Mouse (Mus musculus) liver, adult 2 months (tissue): ENCODE data around the gene Pnpla2. TPM values are rescaled to one million over a fixed set of nuclear protein-coding genes. Genes with fewer than 3 reads are reported as not detected.

Source experiments
- DNase-seq: peaks from one replicate; pipeline ENCODE4 v3.0.0-alpha.2; 2011; ENCODE audit warnings: low read depth, low spot score; ENCODE audit errors: extremely low read depth
- H3K27ac ChIP-seq: fragments of 200-500 bp; replicated peaks from 2 replicates; pipeline ENCODE4 v1.5.1; 2012; ENCODE audit warnings: low read depth, mild to moderate bottlenecking, control low read depth, inconsistent platforms, low read length; ENCODE audit not compliant: insufficient read depth
- H3K27me3 ChIP-seq: fragments of 200-500 bp; 2 replicates; pipeline ENCODE4 v1.6.1; 2012; ENCODE audit warnings: mild to moderate bottlenecking, moderate library complexity, low read length, inconsistent platforms; ENCODE audit not compliant: control insufficient read depth, insufficient read depth
- H3K36me3 ChIP-seq: fragments of 200-500 bp; 2 replicates; pipeline ENCODE4 v1.6.1; 2012; ENCODE audit warnings: low read length, inconsistent platforms; ENCODE audit not compliant: control insufficient read depth, insufficient read depth
- H3K4me1 ChIP-seq: fragments of 200-500 bp; 2 replicates; pipeline ENCODE4 v1.6.1; 2011; ENCODE audit warnings: low read length; ENCODE audit not compliant: control insufficient read depth, insufficient read depth
- H3K4me3 ChIP-seq: fragments of 200-500 bp; 2 replicates; pipeline ENCODE4 v1.5.1; 2011; ENCODE audit warnings: low read depth, mild to moderate bottlenecking, control low read depth, low read length, moderate library complexity; ENCODE audit not compliant: insufficient read depth
- H3K79me2 ChIP-seq: fragments of 200-500 bp; 2 replicates; pipeline ENCODE4 v1.6.1; 2012; ENCODE audit warnings: inconsistent platforms, mild to moderate bottlenecking, low read length, moderate library complexity; ENCODE audit not compliant: control insufficient read depth, insufficient read depth
- H3K9ac ChIP-seq: fragments of 200-500 bp; 2 replicates; pipeline ENCODE4 v1.6.1; 2012; ENCODE audit warnings: low read depth, mild to moderate bottlenecking, control low read depth, inconsistent platforms, low read length
- CTCF ChIP-seq: fragments of 200-500 bp; IDR thresholded peaks from 2 replicates; pipeline ENCODE4 v1.5.1; 2011; ENCODE audit warnings: low read depth, low read length, control low read depth
- POLR2A ChIP-seq: fragments of 200-500 bp; IDR thresholded peaks from 2 replicates; pipeline ENCODE4 v1.6.1; 2011; ENCODE audit warnings: low read length, control low read depth; ENCODE audit not compliant: insufficient read depth; ENCODE audit errors: extremely low read depth
- WGBS: fragments of 180-500 bp; shearing (Covaris S2); methylation state at CpG from one replicate; pipeline ENCODE4 v1.1.7; 2018; 5-methylcytosine and 5-hydroxymethylcytosine counted together
- polyA plus RNA-seq: library from polyadenylated mRNA; depleted of rRNA; stranded (reverse); fragments of >200 nt; gene quantifications from 2 replicates; pipeline ENCODE4 v1.2.3, GENCODE M21; 2012
- total RNA-seq: library from RNA; depleted of rRNA; stranded (reverse); fragments of >200 nt; gene quantifications from 2 replicates; pipeline ENCODE4 v1.2.3, GENCODE M21; 2014

Pnpla2 gene
- total and polyA plus RNA-seq, 2 experiments, result 22.6 to 84.8 TPM

DNA sequence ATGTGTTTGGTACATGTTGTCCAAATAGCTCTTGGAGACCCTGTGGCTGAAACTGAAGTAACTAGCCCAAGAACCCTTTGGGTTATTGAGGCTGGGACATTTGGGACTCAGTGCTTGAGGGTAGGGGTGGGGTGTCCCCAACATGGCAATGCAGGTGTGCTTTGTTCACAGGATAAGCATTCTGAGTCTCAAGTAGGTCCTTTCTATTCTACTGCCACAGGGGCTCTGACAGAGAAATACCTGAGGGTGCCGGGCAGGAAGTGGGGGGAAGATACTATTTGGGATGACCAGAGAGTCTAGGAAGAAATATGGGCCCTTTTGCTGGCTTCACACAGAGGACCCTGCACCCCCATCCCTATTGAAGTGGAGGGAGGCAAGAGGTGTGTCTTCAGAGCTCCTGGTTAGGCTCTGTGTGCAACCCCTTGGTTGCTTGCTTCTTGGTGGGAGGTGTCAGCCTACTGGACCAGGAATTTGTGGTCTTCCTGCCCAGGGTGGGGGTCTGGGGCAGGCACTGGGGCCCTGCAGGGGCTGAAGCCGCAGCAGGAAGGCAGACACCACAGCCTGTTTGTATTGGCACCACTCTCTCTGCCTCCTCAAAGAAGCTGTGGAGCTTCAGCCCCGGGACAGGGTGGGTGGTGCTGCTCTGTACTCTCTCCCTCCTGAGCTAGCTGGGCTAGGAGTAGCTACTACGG is 22.7 kb downstream of the Pnpla2 start:
- Histone ChIP-seq H3K36me3 (no peaks in the 10 kb centered on the region), H3K27ac (peak overlapping the region; percentile 92), H3K4me3 (no peak overlapping the region), H3K79me2 (peaks cover 37% of the 10 kb centered on the region), H3K9ac (peak overlapping the region; percentile 39), H3K27me3 (no peaks in the 10 kb centered on the region), H3K4me1 (peaks cover 31% of the 10 kb centered on the region)
- no peak for DNase-seq
- TF ChIP-seq CTCF (no peak), POLR2A (no peak)
- WGBS, result 30% methylated on average over 4 of the region's 4 CpGs

DNA sequence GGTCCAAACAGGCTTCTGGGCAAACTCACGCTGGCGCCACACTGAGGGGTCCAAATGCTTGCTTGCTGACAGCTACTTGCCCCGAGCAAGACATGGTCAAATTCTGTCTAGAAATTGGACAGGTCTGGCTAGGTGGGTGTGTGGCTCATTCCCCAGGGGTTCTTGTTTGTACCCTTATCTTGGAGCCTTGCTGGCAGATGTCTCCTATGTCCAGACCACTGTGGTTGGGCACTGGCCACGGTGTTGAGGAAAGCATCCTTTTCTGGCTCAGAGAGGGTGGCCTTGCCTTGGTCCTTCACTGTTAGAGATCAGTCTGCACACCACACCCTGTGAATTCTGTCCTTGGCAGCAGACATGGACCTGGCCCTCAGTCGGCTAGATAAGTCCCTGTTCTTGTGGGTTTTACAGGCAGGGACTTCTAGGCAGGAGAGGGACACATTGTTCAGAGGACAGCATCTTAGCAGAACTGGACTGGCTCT is 23.3 kb downstream of the Pnpla2 start:
- Histone ChIP-seq H3K79me2 (peaks cover 39% of the 10 kb centered on the region), H3K4me1 (peaks cover 30% of the 10 kb centered on the region), H3K36me3 (no peaks in the 10 kb centered on the region), H3K27ac (0 out of 2 replicates have a peak overlapping the region, but pooled peaks have one; percentile 92), H3K4me3 (no peak overlapping the region), H3K9ac (0 out of 2 replicates have a peak overlapping the region, but pooled peaks have one; percentile 6), H3K27me3 (no peaks in the 10 kb centered on the region)
- 55% methylated on average over 5 of the region's 5 CpGs for WGBS
- TF ChIP-seq CTCF (no peak), POLR2A (no peak)
- no peak for DNase-seq

DNA sequence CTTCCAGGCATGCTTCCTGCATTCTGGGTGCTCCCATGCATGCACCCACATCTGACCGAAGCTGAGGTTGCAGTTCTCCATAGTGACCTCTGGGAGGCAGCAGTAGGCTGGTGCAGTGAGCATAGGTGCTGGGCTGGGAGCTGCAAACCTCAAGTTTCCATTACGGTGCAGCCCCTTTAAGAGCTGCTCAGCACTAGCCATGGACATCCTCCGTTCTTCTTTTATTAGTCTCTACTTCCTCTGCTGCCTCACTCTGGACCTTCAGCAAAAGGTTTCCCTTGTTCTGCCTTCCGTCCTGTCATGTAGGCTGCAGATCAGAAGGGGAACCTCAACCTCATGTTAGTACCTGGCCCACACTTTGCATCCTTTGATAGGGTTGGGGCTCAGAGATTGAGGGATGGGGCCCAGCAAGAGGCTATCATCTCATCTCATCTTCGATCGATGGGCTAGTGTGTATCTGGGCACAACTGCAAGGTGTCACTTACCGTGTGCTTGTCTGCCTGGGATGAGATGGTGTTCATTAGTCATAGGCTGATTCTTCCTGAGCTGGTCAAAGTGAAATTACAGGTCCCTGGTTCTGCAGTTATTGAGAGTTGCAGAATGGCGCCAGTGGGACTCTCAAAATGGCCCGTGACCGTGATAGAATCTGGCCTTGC is 26.0 kb downstream of the Pnpla2 start:
- Histone ChIP-seq H3K27ac (no peak overlapping the region), H3K4me3 (no peak overlapping the region)
- 20% methylated on average over 10 of the region's 10 CpGs for WGBS

DNA sequence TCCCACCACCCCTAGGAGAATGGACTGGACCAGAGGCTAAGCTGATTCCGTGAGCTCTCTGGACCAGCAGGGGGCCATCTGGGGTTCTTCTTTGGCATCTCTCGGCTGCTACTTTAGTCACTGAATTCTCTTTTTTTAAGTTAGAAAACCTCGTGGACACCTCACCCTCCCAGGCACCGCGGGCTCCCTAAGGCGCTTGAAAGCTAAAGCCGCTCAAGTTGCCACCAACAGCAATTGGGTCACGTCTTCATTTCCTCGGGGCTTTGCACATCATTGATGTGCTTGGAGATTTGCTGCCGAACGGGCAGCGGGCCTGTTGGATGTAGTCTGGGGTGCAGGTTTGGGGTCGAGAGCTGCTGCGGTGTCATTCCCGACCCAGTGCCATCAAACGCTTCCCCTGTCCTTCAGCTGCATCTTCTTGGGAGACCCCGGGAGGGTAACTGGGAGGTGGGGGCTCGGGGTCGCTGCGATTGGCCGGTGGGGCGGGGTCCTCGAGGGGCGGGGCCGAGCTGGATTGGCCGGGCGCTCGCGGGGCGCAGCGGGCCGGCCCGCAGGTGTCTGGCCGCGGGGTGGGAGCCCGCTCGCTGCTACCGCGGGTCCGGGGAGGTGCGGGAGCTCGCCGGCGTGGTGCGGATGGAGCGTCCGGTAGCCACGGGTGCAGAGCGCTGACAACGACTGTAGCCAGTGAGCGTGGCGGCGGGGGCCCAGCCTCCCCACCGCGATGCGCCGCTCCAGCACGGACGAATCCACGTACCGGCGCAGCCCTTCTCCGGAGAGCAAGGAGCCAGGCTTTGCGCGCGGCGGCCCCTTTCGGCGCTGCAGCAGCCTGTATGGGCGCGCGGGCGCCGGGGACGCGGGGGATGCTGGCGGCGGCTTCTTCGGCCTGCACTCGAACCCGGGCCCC is 26.8 kb downstream of the Pnpla2 start:
- Histone ChIP-seq H3K4me1 (peaks cover 18% of the 10 kb centered on the region), H3K4me3 (peak overlapping the region; percentile 30; the same call in 1 of the 2 replicates), H3K27ac (no peak overlapping the region), H3K79me2 (peaks cover 29% of the 10 kb centered on the region), H3K9ac (peak overlapping the region; percentile 30), H3K36me3 (peaks cover 8% of the 10 kb centered on the region), H3K27me3 (no peaks in the 10 kb centered on the region)
- no peak for DNase-seq
- TF ChIP-seq POLR2A, result no peak
- TF ChIP-seq CTCF, result peak; percentile 33; the same call in 1 of the 2 replicates
- WGBS, result 20% methylated on average over 81 of the region's 81 CpGs

More for the DNA sequence above, 26.0 kb downstream of the Pnpla2 start:
- no peak for TF ChIP-seq POLR2A
- TF ChIP-seq CTCF, result peak; percentile 99
- peaks cover 3% of the 10 kb centered on the region; the same call in 1 of the 2 replicates for H3K36me3 ChIP-seq
- peak; percentile 61 for DNase-seq
- no peak overlapping the region for H3K9ac ChIP-seq
- peaks cover 29% of the 10 kb centered on the region for H3K79me2 ChIP-seq
- H3K27me3 ChIP-seq, result no peaks in the 10 kb centered on the region
- H3K4me1 ChIP-seq, result peaks cover 18% of the 10 kb centered on the region

DNA sequence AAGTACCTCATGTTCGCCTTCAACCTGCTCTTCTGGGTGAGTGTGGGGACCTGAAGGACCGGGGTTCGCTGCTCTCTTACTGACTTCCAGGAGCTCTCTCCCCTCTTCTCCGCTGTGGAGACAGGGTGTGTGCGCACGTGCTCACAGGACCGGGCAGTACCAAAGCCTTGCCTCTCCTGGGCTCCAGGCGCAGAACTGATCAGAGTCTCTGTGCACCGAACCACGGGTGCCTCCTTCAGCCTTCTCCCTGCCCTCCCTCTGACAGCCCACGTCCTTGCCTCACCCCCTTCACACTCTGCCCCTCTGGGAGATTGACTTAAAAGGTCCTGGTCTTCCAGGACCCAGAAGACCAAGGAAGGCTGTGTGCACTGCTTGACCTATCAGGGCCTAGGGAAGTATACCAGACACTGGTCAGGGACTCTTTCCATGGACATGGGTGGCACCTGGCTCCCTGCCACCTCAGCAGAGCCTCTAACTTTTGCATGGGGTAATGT is 27.6 kb downstream of the Pnpla2 start:
- Histone ChIP-seq H3K36me3 (peaks cover 10% of the 10 kb centered on the region), H3K4me3 (no peak overlapping the region), H3K27ac (no peak overlapping the region), H3K9ac (no peak overlapping the region), H3K27me3 (no peaks in the 10 kb centered on the region), H3K4me1 (peaks cover 13% of the 10 kb centered on the region), H3K79me2 (peaks cover 25% of the 10 kb centered on the region)
- 79% methylated on average over 11 of the region's 11 CpGs for WGBS
- DNase-seq, result no peak
- TF ChIP-seq CTCF (no peak), POLR2A (no peak)
